Mouse (Mus musculus) CD4-positive naive resting alpha-beta T cell, adult 76 days (primary cell): Measurements from ENCODE around the gene Sorbs1. TPM values are rescaled to one million over a fixed set of nuclear protein-coding genes. Genes with fewer than 3 reads are reported as not detected.

Experiments
- total RNA-seq: library from RNA; stranded (reverse); gene quantifications from one replicate; pipeline ENCODE4 v1.2.4, GENCODE M21; 2023

Sorbs1 gene
- total RNA-seq, result 20.8 TPM

DNA sequence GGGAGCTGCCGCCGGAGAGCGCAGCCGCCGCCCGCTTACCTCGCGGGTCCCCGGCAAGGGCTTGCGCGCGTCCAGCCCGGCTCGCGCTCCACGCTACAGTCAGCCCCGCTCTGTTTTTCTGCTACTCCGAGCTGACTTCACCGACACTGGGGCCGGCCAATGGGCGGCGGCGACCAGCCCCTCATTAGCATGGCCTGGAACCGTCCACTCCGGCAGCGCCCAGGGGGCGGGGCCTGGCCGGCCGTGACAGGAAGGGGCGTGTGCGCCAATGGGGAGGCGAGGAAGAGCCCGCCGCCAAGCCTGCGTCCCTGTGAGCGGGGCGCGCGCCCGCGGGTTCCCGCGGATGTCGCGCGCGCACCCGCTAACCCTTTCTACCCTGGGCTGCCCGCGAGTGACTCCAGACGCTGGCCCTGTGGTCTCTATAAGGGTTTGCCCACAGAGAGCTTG, at the start of gene Sorbs1:
Gene Sorbs1, minus strand, starts transcription at position 148 of the 447 bp plus-strand sequence.

DNA sequence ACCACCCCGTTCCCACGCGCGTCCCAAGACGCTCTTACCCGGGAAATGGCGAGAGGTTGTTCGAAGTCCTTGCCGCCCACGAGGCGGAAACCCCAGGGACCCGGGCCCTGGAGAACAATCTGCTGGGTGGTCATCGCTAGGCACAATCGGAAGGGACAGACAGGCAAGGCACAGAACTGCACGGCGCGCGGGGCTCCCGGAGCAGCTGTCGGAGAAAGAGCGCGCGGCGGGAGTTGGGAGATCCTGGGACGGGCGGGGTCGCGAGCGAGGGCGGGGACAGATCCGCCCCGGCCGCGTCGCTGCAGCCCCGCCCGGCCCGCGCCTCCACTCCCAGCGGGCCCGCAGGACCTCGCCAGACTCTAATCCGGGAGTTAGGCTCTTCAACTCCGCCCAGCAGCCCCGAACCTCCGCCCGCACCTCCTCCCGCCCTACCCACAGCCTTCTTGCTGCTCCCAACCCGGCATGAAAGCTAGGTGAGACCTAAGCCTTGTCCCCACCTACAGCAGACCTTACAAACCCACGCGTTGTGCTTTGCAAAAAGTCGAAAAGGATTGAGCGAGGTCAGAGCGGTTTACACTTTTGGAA, 242.2 kb downstream of the Sorbs1 start, which contains the start of gene Pdlim1:
Gene Pdlim1, minus strand, starts transcription at position 535 of the 585 bp plus-strand sequence.

Other genes starting within 250 kb of the Sorbs1 start
- gene Pdlim1, start 241.9 kb downstream of the Sorbs1 start, total RNA-seq, result 167 TPM
- 33.0 TPM for gene Aldh18a1, start 74.7 kb upstream of the Sorbs1 start, total RNA-seq
- gene Tctn3, start 98.5 kb upstream of the Sorbs1 start, total RNA-seq, result 7.0 TPM
- 6.7 TPM for gene Entpd1, start 98.6 kb upstream of the Sorbs1 start, total RNA-seq
- not detected for gene Cc2d2b, start 235.0 kb upstream of the Sorbs1 start, total RNA-seq